Mouse (Mus musculus) cerebellum, postnatal 25 days (tissue): ENCODE measurements around the gene Bco1.
A peak's percentile ranks its signal among the peaks of the same experiment; 100 is the strongest.

Source experiments
- DNase-seq, 2 experiments: peaks; one replicate each; pipeline ENCODE4 v3.0.0; 2021; ENCODE audit warnings: mixed read lengths in 2 of 2

Gene Bco1

DNA sequence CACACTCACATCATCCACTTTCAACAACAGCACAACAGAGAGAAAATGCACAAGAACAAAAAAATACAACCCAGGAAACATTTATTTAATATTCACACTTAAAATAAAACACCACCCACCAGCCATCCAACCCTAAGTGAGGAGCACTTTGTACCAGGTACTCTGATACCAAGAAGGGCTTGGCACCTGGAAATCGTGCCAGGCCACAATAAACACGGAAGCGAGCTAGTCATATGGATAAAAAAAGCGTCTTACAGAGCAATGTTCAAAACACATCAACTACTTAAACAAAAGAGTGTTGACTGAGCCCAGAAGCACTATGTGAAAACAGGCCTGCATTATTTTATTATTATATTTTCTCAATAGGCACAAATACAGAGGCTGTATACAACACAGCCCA is 60.5 kb downstream of the Bco1 start:
- no peak for DNase-seq

- no peak for DNase-seq
Observed at GRCm38 (mm10) chr8:117156866-117157768, 61.5 kb downstream of the Bco1 start.

GRCm38 (mm10) chr8:117157769-117158091 is 62.1 kb downstream of the Bco1 start:
- peak; percentile 98 to 99 for DNase-seq

DNA sequence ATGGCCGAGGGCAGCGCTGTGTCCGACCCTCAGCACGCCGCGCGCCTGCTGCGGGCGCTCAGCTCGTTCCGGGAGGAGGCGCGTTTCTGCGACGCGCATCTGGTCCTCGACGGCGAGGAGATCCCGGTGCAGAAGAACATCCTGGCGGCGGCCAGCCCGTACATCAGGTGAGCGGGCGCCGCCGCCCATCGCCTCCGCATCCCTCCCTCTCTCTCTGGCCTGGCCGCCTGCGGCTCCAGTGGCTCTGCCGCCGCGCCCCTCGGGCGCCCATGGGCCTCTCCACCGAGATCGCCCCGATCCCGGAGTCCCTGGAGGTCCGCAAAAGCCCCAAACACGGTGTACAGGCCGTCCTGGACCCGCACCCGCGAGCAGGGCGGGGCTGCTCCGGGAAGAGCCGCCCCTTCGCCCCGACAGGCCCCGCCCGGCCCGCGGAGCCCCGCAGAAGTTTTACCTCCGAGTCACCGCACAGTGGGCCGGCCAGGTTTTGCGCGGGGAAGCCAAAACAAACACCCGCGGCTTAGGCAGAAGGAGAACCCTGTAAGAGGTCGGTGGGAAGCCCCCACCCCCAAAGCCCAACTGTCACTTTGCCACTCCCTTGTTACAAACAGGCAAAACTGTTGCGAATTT is 62.6 kb downstream of the Bco1 start, which contains the start of gene Gan:
Gene Gan (plus strand): TSS at position 1 of the 627 bp plus-strand sequence.
- peak; percentile 57 to 68 for DNase-seq

DNA sequence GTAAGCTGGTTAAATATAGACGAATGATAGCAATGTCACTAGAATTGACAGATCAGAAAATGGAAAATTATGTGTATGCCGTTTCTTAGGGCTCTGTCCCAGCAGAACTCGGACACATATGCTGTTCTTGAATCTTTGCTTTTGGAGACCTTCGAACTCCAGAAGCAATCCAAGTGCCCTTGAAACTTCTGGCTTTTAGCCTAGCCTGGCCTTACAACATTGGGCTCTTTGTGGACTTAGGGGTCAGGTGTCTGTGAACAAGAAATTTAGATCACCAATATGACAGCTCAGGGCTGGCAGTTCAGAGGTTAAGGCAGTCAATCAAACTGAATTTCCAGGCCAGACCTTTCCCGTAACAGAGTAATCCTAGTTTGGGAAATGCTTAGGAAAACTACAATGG is 63.4 kb downstream of the Bco1 start:
- DNase-seq = no peak

GRCm38 (mm10) chr8:117164912-117165311 is 69.3 kb downstream of the Bco1 start:
- no peak for DNase-seq

DNA sequence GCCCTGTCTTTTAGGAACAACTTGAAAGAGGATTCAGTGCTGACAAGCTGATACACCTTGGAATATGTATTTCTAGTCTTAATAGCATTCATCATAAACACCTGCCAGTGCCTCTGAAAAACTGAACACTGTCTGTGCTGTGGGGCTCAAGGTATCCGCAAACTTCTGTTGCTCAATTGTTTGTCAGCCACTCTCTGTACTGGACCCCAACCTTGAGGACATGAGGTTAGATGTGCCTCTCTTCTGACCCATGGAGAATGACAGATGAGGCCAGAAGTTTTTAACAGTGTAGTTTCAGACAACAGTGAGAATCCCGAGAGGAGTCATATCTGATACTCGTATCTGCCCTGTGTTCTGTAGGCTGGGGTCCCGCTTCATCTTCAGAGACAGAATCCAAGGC is 69.9 kb downstream of the Bco1 start:
- DNase-seq = no peak

- no peak for DNase-seq
Observed at GRCm38 (mm10) chr8:117166515-117166914, 70.9 kb downstream of the Bco1 start.

GRCm38 (mm10) chr8:117167243-117167883 is 71.7 kb downstream of the Bco1 start:
- no peak for DNase-seq

- DNase-seq = no peak
Observed at GRCm38 (mm10) chr8:117168378-117168777, 72.7 kb downstream of the Bco1 start.

DNA sequence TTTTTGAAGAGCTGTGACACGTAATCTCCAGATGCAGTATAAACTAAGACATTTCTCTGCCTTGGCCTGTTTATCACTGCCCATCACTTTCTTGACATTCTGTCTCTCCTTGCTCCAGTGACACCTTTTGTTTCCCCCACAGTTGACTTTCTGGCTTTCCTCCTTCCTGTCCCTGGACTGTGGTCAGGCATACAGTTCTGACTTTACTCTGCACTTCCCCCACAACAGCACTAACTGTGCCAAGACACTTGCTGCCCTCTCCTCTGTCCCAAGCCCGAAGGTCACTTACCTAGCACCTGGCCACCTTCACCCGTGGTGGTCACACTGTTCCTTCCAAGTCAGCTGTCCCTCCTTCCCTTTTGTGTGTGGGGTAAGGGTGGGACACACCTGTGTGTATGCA is 76.2 kb downstream of the Bco1 start:
- DNase-seq = no peak

DNA sequence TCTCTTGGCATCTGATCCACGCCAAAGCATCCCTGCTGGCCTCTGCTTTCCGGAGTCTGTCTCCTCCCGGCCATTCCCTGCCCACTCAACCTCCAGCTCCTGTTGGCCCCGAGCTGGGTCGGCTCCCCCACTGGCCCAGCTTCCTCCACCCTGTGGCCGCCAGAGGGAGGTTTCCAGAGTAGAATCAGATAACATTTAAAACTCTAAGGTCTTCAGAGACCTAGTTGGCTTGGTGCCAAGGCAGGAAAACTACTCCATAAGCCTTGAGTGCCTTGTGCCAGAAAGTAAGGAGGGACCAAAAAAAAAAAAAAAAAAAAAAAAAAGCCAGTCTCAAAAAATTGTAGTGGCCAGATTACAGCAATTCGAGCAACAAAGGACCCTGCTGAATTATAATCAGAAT is 77.2 kb downstream of the Bco1 start:
- peak; percentile 57 to 62 for DNase-seq

DNA sequence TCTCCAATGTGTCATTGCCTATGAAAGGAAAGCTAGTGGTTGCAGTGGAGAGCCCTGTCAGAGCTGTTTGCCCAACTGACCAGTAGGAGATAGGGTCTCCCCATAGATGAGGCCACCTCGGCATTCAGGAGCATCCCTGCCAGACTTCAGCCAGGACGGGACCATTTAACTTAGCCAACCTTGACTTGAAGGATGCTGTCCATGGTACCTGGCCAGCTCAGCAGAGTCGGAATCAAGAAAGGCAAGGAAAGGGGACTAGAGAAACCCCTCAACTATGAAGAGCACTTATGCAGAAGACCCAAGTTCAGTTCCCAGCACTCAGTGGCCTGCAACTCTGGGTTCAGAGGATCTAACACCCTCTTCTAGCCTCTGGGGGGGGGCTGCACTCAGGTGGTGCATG is 78.0 kb downstream of the Bco1 start:
- no peak for DNase-seq

DNA sequence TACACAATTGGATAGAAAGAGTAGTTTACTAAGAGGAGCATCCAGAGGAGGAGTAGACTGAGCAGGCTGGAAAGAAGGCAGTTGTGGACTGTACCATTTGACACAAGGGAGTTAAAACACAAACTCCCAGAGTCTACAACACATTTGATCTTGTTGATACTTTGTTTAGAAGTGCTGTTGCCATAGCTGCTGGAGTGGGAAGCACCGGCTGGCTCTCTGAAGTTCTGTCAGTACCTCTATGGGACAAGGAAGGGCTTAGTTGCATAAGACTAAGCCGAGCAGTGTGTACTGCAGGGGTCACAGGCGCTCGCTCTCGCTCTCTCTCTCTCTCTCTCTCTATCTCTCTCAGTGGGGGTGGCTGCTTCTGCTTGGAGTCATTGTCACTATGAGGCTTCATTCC is 78.9 kb downstream of the Bco1 start:
- no peak for DNase-seq

DNA sequence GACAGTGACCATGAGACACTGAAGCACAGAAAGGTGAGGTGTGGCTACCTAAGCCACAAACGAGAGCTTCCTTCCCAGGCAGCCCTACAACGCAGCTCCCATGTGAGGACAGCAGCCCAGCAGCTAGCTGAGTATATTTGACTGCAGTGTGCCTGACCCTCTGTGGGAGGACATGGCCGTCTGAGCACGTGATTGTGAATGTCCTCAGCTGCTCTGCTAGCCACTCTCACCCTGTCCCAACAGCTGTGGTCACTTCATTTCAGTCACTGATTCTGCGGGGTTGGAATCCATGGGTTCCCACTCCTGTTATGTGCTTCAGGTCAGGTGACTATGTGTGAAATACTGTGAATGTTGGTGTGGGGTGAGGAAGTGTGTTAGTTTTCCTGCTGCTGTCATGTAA is 80.7 kb downstream of the Bco1 start:
- no peak for DNase-seq

GRCm38 (mm10) chr8:117177236-117177635 is 81.6 kb downstream of the Bco1 start:
- DNase-seq = no peak

GRCm38 (mm10) chr8:117178039-117178438 is 82.4 kb downstream of the Bco1 start:
- no peak for DNase-seq

DNA sequence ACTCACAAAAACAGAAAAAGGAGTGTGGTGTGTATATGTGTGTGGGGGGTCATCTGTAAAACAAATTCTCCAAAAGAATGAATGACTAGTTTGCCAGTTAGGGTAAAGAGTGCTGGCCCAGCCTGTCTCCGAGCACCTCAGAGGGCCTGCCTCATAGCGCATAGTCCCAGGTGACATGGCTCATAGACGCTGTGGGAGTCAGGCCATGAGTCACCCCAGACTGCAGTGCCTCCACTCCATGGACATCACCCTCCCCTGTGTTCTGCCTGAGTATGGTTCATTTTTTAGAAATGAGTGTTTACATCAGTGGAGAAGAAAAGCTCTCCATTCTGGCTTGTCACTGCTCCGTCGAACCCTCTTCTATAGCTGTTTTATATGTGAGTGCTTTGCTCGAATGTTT is 83.0 kb downstream of the Bco1 start:
- DNase-seq = no peak

DNA sequence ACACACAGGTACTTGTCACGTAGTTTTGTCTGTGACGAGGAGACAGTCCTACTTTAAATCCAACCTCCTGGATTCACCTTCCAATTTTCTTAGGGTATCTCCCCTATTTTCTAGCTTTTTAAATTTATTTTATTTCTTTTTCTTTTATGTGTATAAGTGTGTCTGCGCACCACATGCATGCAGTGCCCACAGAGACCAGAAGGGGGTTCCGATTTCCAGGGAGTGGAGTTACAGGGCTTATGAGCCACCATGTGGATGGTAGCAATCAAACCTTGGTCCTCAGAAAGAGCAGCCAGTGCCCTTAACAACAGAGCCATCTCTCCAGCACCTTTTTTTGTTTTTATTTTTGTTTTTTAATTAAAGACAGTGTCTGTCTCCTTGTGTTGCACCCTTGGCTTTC is 87.1 kb downstream of the Bco1 start:
- DNase-seq = no peak
